Mouse (Mus musculus): ENCODE measurements around the gene Zfp319.

The Zfp319 gene

DNA sequence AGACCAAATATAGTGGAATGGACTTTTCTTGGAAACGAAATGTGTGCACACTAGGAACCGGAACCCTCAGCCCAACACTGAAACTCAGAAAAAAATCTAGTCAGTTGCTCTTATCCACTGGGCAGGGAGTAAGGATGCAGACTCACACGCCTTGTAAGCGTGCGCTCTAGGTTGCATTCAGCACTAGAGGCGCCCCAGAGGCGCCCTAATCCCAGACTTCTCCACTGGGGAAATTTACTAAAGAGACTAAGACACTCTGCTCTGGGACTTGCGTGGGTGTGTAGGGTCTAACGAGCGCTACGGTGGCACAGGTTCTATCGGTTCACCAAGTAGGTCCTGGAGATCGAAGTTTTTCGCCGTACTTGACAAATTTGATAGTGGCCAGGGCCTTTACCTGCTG lies 19.7 kb upstream of the Zfp319 start:
- DNase-seq (ENCODE audit: low read depth, low spot score) = no peak

DNA sequence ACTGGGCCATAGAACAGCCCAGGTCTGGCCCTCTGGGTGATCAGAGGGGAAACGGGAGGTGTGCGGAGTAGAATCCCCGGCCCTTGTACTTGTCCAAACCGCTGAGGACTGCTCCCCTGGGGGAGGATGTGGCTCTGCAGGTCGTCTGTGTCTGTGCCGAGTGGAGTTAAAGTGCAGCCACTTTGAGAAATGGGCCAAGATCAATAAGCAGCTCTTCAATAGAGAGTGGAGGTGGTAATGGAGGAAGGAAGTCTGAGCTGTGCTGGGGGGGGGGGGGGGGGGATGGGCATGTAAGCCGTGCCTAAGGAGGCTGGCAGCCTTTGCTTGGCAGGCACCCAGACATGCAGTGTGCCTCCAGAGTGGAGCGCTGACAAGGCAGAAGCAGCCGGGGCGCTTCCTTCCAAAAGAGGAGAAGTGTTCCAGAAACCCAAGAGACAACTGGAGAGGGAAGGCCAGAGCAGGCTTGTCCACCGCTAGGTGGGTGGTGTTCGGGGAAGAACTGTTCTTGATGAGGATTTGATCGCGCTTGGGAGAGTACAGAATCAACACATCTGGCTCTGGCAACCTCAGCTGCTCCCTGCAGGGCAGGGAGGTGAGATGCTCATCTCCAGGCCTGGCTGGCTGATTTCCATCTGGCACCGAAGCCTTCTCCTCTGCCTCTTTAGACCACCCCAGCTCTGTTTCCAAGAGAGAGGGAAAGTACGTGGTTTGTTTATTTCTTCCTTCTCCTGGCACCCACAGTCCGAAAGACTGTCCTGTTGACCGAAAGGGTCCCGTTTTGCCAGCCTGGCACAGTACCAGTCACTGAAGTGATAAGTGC lies 17.3 kb upstream of the Zfp319 start:
- DNase-seq (ENCODE audit: low read depth, low spot score) = no peak

DNA sequence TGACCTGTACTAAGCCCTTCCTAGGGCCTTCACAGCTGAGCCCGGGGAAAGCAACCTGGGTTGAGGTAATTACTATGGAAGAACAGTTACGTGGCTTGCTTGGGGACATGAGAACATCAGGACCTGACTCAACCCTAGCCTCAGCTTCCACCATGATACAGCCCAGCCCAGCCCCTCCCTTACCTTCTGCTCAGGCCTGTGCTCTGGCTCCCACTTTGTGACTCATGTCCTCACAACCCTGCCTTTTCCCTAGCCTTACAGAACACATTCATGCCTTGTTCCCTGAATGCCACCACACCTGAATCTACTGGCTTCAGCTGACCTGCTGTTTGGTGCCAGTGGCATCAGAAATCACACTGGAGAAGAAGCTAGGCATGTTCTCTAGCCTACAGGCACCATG lies 16.6 kb upstream of the Zfp319 start:
- no peak for DNase-seq (ENCODE audit: low read depth, low spot score)

DNA sequence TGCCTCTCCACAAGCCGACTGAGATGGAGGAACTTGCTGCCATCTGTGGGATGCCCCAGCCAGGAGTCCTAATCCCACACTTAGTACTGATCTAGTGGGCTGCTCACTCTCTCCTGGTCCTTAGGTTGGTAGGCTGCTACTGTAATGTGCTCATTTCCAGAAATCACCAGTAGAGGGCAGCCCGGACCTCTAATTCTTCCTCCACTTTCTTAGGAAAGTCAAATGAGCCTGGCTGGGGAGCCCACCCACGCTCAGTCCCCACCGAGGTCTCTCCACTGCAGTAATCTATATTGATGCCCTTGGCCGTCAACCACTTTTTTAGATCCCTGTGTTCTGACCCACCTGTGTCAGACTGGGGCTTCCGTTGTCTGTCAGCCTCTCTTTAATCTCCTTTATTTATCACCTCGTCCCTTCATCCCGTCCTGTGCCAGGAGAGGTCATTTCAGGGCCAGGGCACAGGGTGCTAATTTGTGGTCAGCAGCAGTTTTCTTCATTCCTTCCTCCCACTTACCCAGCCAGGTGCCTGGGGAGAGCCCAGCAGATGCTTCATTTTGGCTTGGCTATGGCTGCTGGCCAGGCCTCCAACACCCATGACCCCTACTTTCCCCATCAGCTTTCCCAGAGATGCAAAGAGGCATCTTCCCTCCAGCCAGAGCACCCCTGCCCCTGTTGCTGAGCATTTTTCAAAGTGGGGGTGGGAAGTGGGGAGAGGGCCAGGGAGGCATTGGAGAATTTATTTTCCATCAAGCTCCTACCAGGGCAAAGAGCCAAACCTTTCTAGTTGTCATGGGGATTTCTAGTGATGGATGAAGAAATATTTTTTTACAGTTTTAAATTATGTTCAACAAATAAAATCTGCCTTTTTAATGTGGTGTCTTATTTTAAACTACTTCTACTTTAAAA lies 15.1 kb upstream of the Zfp319 start:
- no peak for DNase-seq (ENCODE audit: low read depth, low spot score)

DNA sequence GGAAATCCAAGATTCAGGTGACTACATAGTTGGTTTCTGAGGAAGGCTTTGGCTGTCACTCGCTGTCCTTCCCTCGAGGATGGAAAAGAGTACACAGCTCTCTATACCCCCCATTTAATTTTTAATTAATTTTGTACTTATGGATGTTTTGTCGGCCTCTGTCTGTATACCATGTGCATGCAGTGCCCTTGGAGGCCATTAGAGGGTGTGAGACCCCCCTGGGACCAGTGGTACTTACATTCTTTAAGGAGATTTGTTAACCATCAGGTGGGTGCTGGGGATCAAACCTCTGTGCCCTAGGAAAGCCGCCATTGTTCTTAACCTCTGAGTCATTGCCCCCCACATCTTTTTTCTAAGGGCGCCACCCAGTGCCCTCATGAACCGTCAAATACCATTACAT lies 12.9 kb upstream of the Zfp319 start:
- DNase-seq (ENCODE audit: low read depth, low spot score) = no peak

DNA sequence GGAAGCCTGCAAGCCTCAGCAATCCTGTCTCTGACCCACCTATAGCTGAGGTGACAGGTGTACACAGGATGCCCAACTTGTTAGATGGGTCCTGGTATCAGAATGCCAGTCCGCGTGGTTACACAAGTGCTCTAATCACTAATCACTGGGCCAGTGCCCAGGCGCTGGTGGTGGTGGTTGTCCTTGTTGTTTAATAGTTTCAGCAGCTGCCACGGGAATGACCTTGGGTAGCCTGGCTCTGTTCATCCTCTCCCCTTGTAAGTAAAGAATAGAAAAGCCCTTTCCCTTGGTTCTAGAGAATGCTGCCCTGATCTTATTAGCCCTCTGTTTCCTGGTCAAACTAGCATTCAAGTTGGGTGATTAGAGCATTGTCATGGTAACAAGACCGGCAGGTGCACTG lies 10.0 kb upstream of the Zfp319 start:
- DNase-seq (ENCODE audit: low read depth, low spot score) = no peak

DNA sequence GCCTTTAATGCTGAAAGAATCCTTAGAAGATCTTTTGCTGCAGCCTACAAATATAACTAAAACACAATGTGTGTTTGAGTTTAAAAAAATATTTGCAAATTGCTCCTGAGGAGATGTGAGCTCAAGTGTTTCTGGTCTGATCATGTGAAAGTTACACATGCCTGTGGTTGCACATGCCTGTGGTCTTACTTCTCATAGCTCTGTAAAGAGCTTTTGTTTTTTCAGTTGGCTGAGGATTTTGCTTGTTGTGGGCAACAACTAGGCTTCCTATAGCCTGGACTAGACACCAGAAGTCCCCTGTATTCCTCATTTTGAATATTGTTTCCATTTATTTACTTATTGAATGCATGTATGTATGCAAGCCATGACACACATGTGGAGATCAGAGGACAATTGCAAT lies 4.6 kb upstream of the Zfp319 start:
- no peak for DNase-seq (ENCODE audit: low read depth, low spot score)

DNA sequence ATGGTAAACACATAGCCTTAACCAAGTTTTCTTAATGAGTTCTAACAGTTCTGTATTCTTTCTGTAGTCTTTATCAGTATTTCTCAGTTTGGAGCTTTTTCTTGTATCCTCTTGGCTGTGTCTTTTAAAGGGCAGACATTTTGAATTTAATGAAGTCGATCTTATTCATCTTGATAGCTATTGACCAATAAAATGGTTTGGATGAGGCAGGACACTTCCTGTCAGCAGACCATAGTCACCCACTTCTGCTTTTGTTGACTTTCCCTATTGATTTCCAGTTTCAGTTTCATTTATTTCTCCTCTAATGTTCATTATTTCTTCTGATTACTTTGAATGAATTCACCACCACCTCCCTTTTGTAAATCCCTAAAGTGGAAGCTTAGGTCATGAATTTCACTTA lies 4.0 kb upstream of the Zfp319 start:
- DNase-seq (ENCODE audit: low read depth, low spot score) = no peak

DNA sequence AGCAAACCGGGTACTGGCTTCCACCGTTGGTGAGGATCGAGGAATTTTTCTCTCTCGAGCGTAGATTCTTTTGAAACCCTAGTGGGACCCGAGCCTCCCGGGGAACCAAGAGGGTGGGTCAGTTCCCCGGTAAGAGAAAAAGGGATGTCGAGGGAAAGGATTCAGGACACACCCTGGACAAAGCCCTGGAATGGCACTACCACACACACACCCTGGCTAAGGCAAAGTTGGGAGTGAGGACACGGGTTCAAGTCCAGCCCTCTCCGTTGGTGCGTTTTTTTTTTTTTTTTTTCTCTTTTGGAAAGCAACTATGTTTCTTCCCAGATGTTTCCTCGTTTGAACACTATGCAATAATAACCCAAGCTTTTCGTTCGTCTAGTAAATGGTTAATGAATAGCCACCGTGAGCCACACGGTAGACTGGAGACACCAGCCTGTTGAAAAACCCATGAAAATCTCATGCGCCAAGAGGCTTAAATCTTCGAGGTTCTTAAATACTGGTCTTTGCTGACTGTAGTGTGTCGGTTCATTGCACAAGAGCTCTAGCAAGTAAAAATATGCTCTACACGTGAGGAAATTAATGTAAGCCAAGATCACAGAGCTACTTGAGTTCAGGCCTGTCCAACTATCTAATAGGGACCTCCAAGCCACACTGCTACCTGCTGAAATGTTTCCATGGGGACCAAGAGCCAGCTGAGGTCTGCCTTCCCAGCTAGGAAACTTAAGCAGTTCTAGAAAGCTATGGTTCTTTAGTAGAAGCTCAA lies 868 bp upstream of the Zfp319 start:
- DNase-seq (ENCODE audit: low read depth, low spot score) = no peak

DNA sequence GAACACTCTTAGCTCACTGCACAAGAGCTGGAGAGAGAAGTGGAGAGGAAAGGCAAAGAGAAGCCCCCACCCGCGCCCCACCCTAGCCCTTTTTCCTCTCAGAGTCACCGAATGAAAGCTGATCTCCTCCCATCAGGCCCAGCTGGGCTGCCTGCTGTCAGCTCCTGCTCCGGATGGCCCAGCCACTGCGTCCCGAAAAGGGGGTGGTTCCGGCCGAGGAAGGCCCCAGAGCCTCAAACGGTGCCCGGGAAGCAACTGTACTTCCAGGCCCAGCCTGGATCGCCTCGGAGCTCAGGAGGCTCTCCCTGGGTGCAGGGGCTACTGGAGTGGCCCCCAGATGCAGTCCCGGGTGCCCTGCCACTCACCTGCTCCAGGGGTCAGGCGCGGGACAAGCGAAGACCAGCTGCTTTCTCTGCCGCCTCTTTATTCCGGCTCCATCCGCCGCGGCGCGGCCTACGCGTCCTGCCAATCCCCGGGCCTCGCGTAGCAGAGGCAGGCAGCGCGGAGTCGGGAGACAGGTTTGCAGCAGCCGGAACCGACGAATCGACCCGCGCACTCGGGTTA lies 512 bp downstream of the Zfp319 start:
- no peak for DNase-seq (ENCODE audit: low read depth, low spot score)

DNA sequence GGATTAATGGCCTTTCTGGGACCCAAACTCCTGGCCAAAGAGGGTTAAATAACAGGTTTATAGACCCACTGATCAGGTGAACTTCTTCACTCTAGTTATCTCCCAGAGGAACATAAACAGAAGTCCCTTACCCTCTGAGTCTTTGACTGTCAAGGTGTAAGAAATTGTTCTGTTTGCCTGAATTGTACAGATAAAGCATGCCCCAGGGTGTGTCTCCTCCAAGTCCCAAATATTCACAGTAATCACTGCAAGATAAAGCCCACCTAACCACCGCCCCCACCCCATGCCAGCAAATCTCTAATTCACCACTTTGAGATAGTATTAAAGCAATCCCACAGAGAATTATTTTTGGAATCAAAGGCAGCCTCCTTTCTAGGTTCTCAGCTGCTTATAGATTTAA lies 1.4 kb downstream of the Zfp319 start:
- DNase-seq (ENCODE audit: low read depth, low spot score) = no peak

DNA sequence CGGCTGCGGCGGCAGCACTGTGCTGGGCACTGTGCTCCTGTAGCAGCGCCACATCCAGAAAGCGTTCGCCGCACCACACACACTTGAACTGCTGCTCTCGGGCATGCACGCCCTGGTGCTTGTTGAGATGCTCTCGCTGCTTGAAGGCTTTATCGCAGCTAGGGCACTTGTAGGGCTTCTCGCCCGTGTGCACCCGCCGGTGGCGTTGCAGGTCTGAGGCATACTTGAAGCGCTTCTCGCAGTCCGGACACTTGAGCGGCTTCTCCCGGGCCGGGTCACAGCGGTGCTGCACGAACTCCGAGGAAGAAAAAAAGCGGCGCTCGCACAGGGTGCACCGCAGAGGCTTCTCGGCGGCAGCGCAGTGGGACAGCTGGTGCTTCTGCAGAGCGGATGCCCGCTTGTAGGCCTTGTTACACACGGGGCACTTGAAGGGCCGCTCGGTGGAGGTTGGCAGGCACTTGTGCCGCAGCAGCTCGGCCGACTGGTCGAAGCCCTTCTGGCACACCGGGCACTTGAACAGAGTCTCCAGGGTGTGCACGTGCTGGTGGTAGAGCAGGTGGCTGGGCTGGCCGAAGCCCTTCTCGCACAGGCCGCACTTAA lies 3.8 kb downstream of the Zfp319 start:
- no peak for DNase-seq (ENCODE audit: low read depth, low spot score)

DNA sequence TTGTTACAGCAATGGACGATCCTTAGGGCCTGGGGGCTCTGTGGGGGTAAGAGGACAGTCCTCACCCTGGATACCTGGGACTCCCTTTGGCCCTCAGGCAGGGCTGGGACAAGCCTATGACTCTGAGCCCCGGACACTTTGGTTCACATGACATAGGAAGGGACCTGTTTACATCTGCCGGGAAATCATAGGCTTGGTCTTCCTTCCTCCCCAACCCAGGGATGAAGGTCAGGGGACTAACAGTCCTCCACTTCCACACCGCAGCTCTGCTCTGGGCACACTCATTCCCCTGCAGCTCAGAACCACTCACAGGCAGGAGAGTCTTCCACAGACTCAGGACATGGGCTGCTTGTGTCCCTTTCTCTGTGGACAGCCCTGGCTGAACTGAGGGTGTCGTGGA lies 4.9 kb downstream of the Zfp319 start:
- no peak for DNase-seq (ENCODE audit: low read depth, low spot score)

DNA sequence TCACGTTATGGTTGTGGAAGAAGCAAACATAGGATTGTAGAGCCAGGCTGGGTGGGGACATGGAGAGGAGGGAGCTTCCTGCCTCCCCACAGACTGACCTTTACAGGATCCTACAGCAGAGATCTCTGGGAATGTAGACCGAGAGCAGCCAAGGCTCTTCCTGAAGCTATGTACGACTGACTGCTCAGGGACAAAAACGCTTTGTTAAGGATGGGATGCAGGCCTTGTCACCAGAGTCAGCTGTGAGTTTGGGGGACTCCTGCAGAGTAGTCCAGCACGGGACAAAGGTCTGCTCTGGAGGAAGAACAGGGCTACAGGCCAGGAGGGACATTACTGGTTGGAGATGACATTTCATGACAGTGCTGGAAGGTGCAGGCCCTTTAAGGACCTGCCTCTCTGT lies 7.1 kb downstream of the Zfp319 start:
- no peak for DNase-seq (ENCODE audit: low read depth, low spot score)

DNA sequence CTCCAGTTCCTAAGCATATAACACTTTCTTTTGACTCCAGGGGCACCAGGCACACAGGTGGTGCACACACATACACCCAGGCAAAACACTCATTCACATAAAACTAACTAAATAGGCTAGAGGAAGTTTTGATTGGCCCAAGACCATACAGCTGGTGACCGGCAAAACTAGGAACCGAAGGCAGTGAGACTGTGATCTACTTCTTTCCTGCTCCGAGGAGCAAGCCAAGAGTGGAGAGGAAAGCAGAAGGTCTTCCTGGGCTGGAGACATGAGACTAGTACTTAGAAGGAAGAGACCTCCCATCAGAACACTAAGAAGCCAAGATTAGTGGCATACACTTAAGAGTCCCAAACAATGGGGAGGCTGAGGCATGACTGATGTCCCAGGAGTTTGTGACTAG lies 8.5 kb downstream of the Zfp319 start:
- no peak for DNase-seq (ENCODE audit: low read depth, low spot score)

DNA sequence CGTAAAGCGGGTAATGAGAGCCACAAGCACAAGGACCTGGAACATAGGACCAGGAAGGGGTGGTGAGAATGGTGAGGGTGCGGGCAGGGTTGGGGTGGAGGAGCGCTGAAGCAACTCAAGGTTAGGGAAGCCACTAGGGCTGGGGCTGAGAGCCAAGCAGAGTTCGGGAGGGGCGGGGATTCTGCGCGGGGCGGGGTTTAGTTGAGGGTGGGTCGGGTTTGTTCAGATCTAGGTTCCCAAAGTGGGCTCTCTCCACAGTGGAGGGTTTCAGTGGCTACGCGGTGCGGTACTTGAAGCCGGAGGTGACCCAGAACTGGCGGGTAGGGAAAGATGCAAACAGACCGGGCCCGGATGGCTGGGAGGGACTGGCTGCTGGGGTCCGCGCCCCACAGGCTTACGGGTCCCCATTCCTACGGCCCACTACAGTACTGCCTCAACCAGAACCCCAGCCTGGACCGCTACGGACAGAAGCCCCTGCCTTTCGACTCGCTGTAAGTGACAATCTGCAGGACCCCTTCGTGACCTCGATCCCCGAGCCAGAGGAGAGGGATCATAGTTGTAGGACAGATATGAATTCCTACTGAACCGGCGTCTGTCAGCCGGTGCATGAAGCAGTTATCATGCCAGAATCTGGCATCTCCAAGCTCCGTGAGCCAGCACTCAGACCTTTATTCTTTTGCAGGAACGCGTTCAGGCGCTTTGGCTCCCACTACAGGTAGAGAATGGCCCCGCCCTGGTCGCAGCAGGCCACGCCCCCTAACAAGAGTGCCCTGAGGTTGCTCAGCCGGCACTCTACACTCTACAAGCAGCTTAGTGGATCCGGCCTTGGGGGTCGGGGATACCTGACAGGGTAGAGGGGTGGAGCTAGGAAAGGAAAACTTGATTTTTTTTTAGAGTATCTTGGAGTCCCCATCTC lies 11.3 kb downstream of the Zfp319 start:
- no peak for DNase-seq (ENCODE audit: low read depth, low spot score)

DNA sequence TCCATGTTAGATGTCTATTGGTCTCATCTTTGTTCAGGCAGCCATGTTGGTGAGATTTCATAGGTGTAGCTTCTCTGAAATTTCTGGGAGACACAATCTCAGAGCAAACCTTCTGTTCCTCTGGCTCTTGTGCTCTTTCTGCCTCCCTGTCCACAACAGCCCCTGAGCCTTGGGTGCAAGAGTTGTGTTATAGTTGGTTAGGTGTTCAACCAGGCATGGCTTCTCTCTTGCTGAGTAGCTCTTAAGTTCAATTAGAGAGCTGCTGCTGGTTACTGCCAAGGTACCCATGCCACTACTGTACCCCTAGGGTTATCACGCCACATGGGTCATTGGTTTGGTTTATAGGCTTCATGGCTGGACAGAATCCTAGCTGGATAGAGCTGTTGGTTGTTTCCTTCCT lies 16.4 kb downstream of the Zfp319 start:
- DNase-seq (ENCODE audit: low read depth, low spot score) = no peak

DNA sequence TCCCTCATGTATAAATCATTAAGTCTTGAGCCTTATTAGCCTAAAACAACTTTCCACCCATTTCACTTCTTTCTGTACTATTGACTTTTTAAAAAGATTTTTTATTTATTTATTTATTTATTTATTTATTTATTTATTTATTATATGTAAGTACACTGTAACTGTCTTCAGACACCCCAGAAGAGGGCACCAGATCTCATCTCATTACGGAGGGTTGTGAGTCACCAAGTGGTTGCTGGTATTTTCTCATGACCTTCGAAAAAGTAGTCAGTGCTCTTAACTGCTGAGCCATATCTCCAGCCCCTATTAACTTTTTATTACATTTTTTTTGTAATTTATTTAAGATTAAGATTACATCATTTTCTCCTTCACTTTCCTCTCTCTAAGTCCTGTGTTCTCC lies 17.0 kb downstream of the Zfp319 start:
- no peak for DNase-seq (ENCODE audit: low read depth, low spot score)

DNA sequence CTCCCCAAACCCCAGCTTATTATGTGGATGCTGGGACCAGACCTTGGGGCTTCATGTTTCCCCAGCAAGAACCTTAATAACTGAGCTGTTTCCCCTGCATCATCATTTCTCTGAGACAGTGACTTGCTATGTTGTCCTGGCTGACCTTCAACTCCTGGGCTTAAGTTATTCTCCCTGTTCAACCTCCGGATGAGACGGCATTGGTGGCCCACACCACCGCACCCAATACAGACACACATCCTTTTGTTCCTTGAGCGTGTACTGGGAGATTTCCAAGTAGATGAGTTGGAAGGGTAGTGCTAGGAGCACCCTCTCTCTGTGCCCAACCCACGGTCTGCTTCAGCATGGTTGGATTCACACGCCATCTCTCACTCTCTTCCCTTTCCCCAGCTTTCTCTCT lies 17.9 kb downstream of the Zfp319 start:
- no peak for DNase-seq (ENCODE audit: low read depth, low spot score)

DNA sequence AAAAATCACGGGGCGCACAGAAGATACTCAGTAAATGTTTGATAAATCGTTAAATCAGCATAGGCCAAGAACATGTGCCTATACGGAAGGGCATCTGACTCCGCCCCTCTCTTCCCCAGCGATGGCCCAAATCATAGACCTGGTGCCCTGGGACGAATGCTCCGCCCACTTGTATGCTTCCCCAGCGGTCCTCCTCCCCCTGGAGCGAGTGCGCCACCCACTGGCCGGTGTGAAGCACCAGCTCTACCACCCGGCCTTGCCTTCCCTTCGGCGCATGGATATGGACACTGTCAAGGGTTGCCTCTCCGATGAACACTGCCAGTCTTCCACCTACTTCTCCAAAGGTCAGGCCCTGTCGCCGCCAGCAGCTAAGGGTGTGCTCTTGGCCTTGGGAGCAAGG lies 18.9 kb downstream of the Zfp319 start:
- DNase-seq (ENCODE audit: low read depth, low spot score) = no peak

Data from brain, embryonic 18.5 days (tissue).